Mouse (Mus musculus): ENCODE measurements around the gene Dnajc4.

DNA sequence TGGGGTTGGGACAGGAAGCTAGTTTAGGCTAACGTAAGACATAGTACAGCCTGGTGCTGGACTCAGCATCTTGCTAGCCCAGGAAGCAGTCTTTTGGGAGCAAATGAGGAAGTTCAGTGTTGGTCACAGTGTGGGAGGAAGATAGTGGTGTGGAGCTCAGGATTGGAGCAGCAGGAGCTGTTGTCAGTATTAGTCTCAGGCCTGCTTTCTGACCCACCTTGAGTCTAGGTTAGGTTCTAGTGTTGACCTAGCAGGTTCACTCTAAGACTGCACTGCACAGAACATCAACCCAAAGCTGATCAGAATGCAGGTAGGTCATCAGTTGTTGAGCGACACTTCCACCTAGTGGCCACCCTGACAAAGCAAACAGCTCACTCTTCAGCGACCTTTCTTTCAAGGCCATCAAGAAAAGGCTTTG is 27.9 kb upstream of the Dnajc4 start:
- TF ChIP-seq GATA1 (IDR thresholded peaks at IDR 0.05; ENCODE audit: borderline replicate concordance, low read length) (no peak), FLI1 (IDR thresholded peaks at IDR 0.05; ENCODE audit: low read length) (no peak)

All from megakaryocyte, embryonic 14.5 days (primary cell).